Mouse (Mus musculus): Measurements from ENCODE around the gene Lingo1. TPM values are rescaled to one million over a fixed set of nuclear protein-coding genes. Genes with fewer than 3 reads are reported as not detected.

The Lingo1 gene
- polyA plus RNA-seq, 3 experiments from 2014 or later, result not detected

GRCm38 (mm10) chr9:56633449-56634225, 162.6 kb downstream of the Lingo1 start:
- ATAC-seq, result no peak

GRCm38 (mm10) chr9:56630945-56631344, 165.3 kb downstream of the Lingo1 start:
- ATAC-seq, result no peak

- ATAC-seq, result no peak
These were observed 166.4 kb downstream of the Lingo1 start for GRCm38 (mm10) chr9:56629674-56630397.

GRCm38 (mm10) chr9:56627295-56627694, 169.0 kb downstream of the Lingo1 start:
- ATAC-seq, result no peak

GRCm38 (mm10) chr9:56624923-56625322, 171.3 kb downstream of the Lingo1 start:
- no peak for ATAC-seq

- ATAC-seq, result no peak
These were observed 172.9 kb downstream of the Lingo1 start for GRCm38 (mm10) chr9:56623361-56623760.

GRCm38 (mm10) chr9:56622761-56623160, 173.5 kb downstream of the Lingo1 start:
- ATAC-seq, result no peak

GRCm38 (mm10) chr9:56620512-56621371, 175.5 kb downstream of the Lingo1 start:
- no peak for ATAC-seq

- ATAC-seq, result no peak
These were observed 176.6 kb downstream of the Lingo1 start for GRCm38 (mm10) chr9:56619715-56620114.

GRCm38 (mm10) chr9:56618660-56619059, 177.6 kb downstream of the Lingo1 start:
- no peak for ATAC-seq

- ATAC-seq, result no peak
These were observed 180.2 kb downstream of the Lingo1 start for GRCm38 (mm10) chr9:56616061-56616460.

- ATAC-seq, result no peak
These were observed 183.5 kb downstream of the Lingo1 start for GRCm38 (mm10) chr9:56612798-56613183.

- no peak for ATAC-seq
These were observed 184.1 kb downstream of the Lingo1 start for GRCm38 (mm10) chr9:56611912-56612797.

GRCm38 (mm10) chr9:56610955-56611354, 185.3 kb downstream of the Lingo1 start:
- no peak for ATAC-seq

GRCm38 (mm10) chr9:56610466-56610865, 185.8 kb downstream of the Lingo1 start:
- no peak for ATAC-seq

- ATAC-seq, result no peak
These were observed 186.8 kb downstream of the Lingo1 start for GRCm38 (mm10) chr9:56609486-56609885.

- no peak for ATAC-seq
These were observed 187.4 kb downstream of the Lingo1 start for GRCm38 (mm10) chr9:56608691-56609351.

- no peak for ATAC-seq
These were observed 190.1 kb downstream of the Lingo1 start for GRCm38 (mm10) chr9:56606082-56606740.

- no peak for ATAC-seq
These were observed 190.8 kb downstream of the Lingo1 start for GRCm38 (mm10) chr9:56605443-56605806.

- no peak for ATAC-seq
These were observed 191.3 kb downstream of the Lingo1 start for GRCm38 (mm10) chr9:56604797-56605442.

Measured in inflammation-experienced regulatory T-cells, adult 6 months (primary cell).